Mouse (Mus musculus): ENCODE results near the gene Ttc30a1. TPM values are rescaled to one million over a fixed set of nuclear protein-coding genes. Genes with fewer than 3 reads are reported as not detected.
"Not testable (repeated sequence)": the region's sequence is repeated elsewhere in the genome, so short reads cannot be mapped to it uniquely, and the experiment has no call there.

Gene Ttc30a1
- total and polyA plus RNA-seq, 3 experiments, result not detected

GRCm38 (mm10) chr2:75959850-75960365 lies 21.9 kb downstream of the Ttc30a1 start:
- no peaks in the 10 kb centered on the region for H3K36me3 ChIP-seq (replicated peaks)
- ATAC-seq (ENCODE audit: extremely low read depth, insufficient number of reproducible peaks, low FRiP score, poor library complexity, severe bottlenecking), result no peak
- H3K4me1 ChIP-seq (ENCODE audit: insufficient read depth, low read depth, low read length), result no peaks in the 10 kb centered on the region
- H3K9me3 ChIP-seq (replicated peaks), result no peaks in the 10 kb centered on the region
- no peak overlapping the region for H3K4me3 ChIP-seq (ENCODE audit: low read depth, low read length)
- H3K27me3 ChIP-seq (ENCODE audit: insufficient read depth, low read length), result peaks cover 24% of the 10 kb centered on the region
- no peak for DNase-seq (ENCODE audit: low spot score)
- no peak for TF ChIP-seq GATA1 (IDR thresholded peaks at IDR 0.05; ENCODE audit: borderline replicate concordance, low read length)
- TF ChIP-seq GATA2 (IDR thresholded peaks at IDR 0.05; ENCODE audit: borderline replicate concordance, low read depth, low read length), result no peak
- TF ChIP-seq TAL1 (conservative IDR thresholded peaks at IDR 0.05; ENCODE audit: low read depth, low read length), result no peak
- no peak for TF ChIP-seq POLR2AphosphoS5 (IDR thresholded peaks at IDR 0.05; ENCODE audit: insufficient replicate concordance, low read depth, low read length)
- no peak for TF ChIP-seq CTCF (IDR thresholded peaks at IDR 0.05; ENCODE audit: low read depth, low read length)

GRCm38 (mm10) chr2:75959183-75959849 lies 22.5 kb downstream of the Ttc30a1 start:
- Histone ChIP-seq H3K9me3 (replicated peaks) (no peaks in the 10 kb centered on the region), H3K27me3 (ENCODE audit: insufficient read depth, low read length) (peaks cover 24% of the 10 kb centered on the region), H3K36me3 (replicated peaks) (no peaks in the 10 kb centered on the region), H3K4me3 (ENCODE audit: low read depth, low read length) (no peak overlapping the region), H3K4me1 (ENCODE audit: insufficient read depth, low read depth, low read length) (no peaks in the 10 kb centered on the region)
- TF ChIP-seq TAL1 (conservative IDR thresholded peaks at IDR 0.05; ENCODE audit: low read depth, low read length), result no peak
- TF ChIP-seq POLR2AphosphoS5 (IDR thresholded peaks at IDR 0.05; ENCODE audit: insufficient replicate concordance, low read depth, low read length), result no peak
- TF ChIP-seq GATA2 (IDR thresholded peaks at IDR 0.05; ENCODE audit: borderline replicate concordance, low read depth, low read length), result no peak
- TF ChIP-seq GATA1 (IDR thresholded peaks at IDR 0.05; ENCODE audit: borderline replicate concordance, low read length), result no peak
- no peak for TF ChIP-seq CTCF (IDR thresholded peaks at IDR 0.05; ENCODE audit: low read depth, low read length)
- no peak for DNase-seq (ENCODE audit: low spot score)
- ATAC-seq (ENCODE audit: extremely low read depth, insufficient number of reproducible peaks, low FRiP score, poor library complexity, severe bottlenecking), result no peak

GRCm38 (mm10) chr2:75955709-75956108 lies 26.1 kb downstream of the Ttc30a1 start:
- no peak overlapping the region for H3K4me3 ChIP-seq (ENCODE audit: low read depth, low read length)
- peaks cover 28% of the 10 kb centered on the region for H3K27me3 ChIP-seq (ENCODE audit: insufficient read depth, low read length)
- H3K9me3 ChIP-seq (replicated peaks), result no peaks in the 10 kb centered on the region
- DNase-seq (ENCODE audit: low spot score) (no peak), ATAC-seq (ENCODE audit: extremely low read depth, insufficient number of reproducible peaks, low FRiP score, poor library complexity, severe bottlenecking) (no peak)
- no peaks in the 10 kb centered on the region for H3K36me3 ChIP-seq (replicated peaks)
- TF ChIP-seq TAL1 (conservative IDR thresholded peaks at IDR 0.05; ENCODE audit: low read depth, low read length) (no peak), GATA2 (IDR thresholded peaks at IDR 0.05; ENCODE audit: borderline replicate concordance, low read depth, low read length) (no peak), CTCF (IDR thresholded peaks at IDR 0.05; ENCODE audit: low read depth, low read length) (no peak), GATA1 (IDR thresholded peaks at IDR 0.05; ENCODE audit: borderline replicate concordance, low read length) (no peak), POLR2AphosphoS5 (IDR thresholded peaks at IDR 0.05; ENCODE audit: insufficient replicate concordance, low read depth, low read length) (no peak)
- no peaks in the 10 kb centered on the region for H3K4me1 ChIP-seq (ENCODE audit: insufficient read depth, low read depth, low read length)

- ATAC-seq (ENCODE audit: extremely low read depth, insufficient number of reproducible peaks, low FRiP score, poor library complexity, severe bottlenecking) (no peak), DNase-seq (ENCODE audit: low spot score) (no peak)
- Histone ChIP-seq H3K4me3 (ENCODE audit: low read depth, low read length) (no peak overlapping the region), H3K4me1 (ENCODE audit: insufficient read depth, low read depth, low read length) (no peaks in the 10 kb centered on the region), H3K27me3 (ENCODE audit: insufficient read depth, low read length) (peaks cover 16% of the 10 kb centered on the region), H3K36me3 (replicated peaks) (no peaks in the 10 kb centered on the region), H3K9me3 (replicated peaks) (no peaks in the 10 kb centered on the region)
- TF ChIP-seq TAL1 (conservative IDR thresholded peaks at IDR 0.05; ENCODE audit: low read depth, low read length), result no peak
- TF ChIP-seq POLR2AphosphoS5 (IDR thresholded peaks at IDR 0.05; ENCODE audit: insufficient replicate concordance, low read depth, low read length), result no peak
- TF ChIP-seq GATA1 (IDR thresholded peaks at IDR 0.05; ENCODE audit: borderline replicate concordance, low read length), result no peak
- no peak for TF ChIP-seq CTCF (IDR thresholded peaks at IDR 0.05; ENCODE audit: low read depth, low read length)
- TF ChIP-seq GATA2 (IDR thresholded peaks at IDR 0.05; ENCODE audit: borderline replicate concordance, low read depth, low read length), result no peak
Measured at GRCm38 (mm10) chr2:75953320-75953719, 28.4 kb downstream of the Ttc30a1 start.

GRCm38 (mm10) chr2:75950685-75951084 lies 31.1 kb downstream of the Ttc30a1 start:
- ATAC-seq (ENCODE audit: extremely low read depth, insufficient number of reproducible peaks, low FRiP score, poor library complexity, severe bottlenecking), result no peak

GRCm38 (mm10) chr2:75938117-75939063 lies 43.4 kb downstream of the Ttc30a1 start, which contains the start of gene Ttc30b:
Gene Ttc30b, minus strand, starts transcription at chr2:75938585.
- peaks cover 5% of the 10 kb centered on the region for H3K36me3 ChIP-seq (replicated peaks)
- peak within 1 kb of the TSS; percentile 71 for H3K4me3 ChIP-seq (ENCODE audit: low read depth, low read length)
- DNase-seq (ENCODE audit: low spot score) (peak; percentile 45), ATAC-seq (ENCODE audit: extremely low read depth, insufficient number of reproducible peaks, low FRiP score, poor library complexity, severe bottlenecking) (peak; percentile 90)
- peaks cover 12% of the 10 kb centered on the region for H3K4me1 ChIP-seq (ENCODE audit: insufficient read depth, low read depth, low read length)
- H3K9me3 ChIP-seq (replicated peaks), result no peaks in the 10 kb centered on the region
- H3K27me3 ChIP-seq (ENCODE audit: insufficient read depth, low read length), result no peaks in the 10 kb centered on the region
- no peak for TF ChIP-seq GATA1 (IDR thresholded peaks at IDR 0.05; ENCODE audit: borderline replicate concordance, low read length)

More at GRCm38 (mm10) chr2:75950685-75951084, 31.1 kb downstream of the Ttc30a1 start:
- H3K36me3 ChIP-seq (replicated peaks), result no peaks in the 10 kb centered on the region
- H3K9me3 ChIP-seq (replicated peaks), result no peaks in the 10 kb centered on the region
- peaks cover 12% of the 10 kb centered on the region for H3K27me3 ChIP-seq (ENCODE audit: insufficient read depth, low read length)
- no peak for DNase-seq (ENCODE audit: low spot score)
- no peak for TF ChIP-seq GATA2 (IDR thresholded peaks at IDR 0.05; ENCODE audit: borderline replicate concordance, low read depth, low read length)
- H3K4me1 ChIP-seq (ENCODE audit: insufficient read depth, low read depth, low read length), result no peaks in the 10 kb centered on the region
- H3K4me3 ChIP-seq (ENCODE audit: low read depth, low read length), result no peak overlapping the region

GRCm38 (mm10) chr2:75937520-75938116 lies 44.1 kb downstream of the Ttc30a1 start:
- H3K27me3 ChIP-seq (ENCODE audit: insufficient read depth, low read length); H3K36me3 ChIP-seq (replicated peaks); DNase-seq (ENCODE audit: low spot score); ATAC-seq (ENCODE audit: extremely low read depth, insufficient number of reproducible peaks, low FRiP score, poor library complexity, severe bottlenecking); H3K9me3 ChIP-seq (replicated peaks): not testable (repeated sequence)
- Histone ChIP-seq H3K4me3 (ENCODE audit: low read depth, low read length) (peak overlapping the region; percentile 71), H3K4me1 (ENCODE audit: insufficient read depth, low read depth, low read length) (peaks cover 12% of the 10 kb centered on the region)

- not testable (repeated sequence) for H3K27me3 ChIP-seq (ENCODE audit: insufficient read depth, low read length); H3K4me3 ChIP-seq (ENCODE audit: low read depth, low read length); ATAC-seq (ENCODE audit: extremely low read depth, insufficient number of reproducible peaks, low FRiP score, poor library complexity, severe bottlenecking); DNase-seq (ENCODE audit: low spot score); H3K9me3 ChIP-seq (replicated peaks)
- Histone ChIP-seq H3K36me3 (replicated peaks) (peaks cover 18% of the 10 kb centered on the region), H3K4me1 (ENCODE audit: insufficient read depth, low read depth, low read length) (peaks cover 12% of the 10 kb centered on the region)
Measured at GRCm38 (mm10) chr2:75936685-75937084, 45.1 kb downstream of the Ttc30a1 start.

Data from G1E (cell line).